Mouse (Mus musculus) left cerebral cortex, postnatal 4 days (tissue): ENCODE measurements around the gene Dhx9. TPM values are rescaled to one million over a fixed set of nuclear protein-coding genes. Genes with fewer than 3 reads are reported as not detected.
A peak's percentile ranks its signal among the peaks of the same experiment; 100 is the strongest.
"Not testable (repeated sequence)": the region's sequence is repeated elsewhere in the genome, so short reads cannot be mapped to it uniquely, and the experiment has no call there.

Experiments
- DNase-seq: peaks from one replicate; pipeline ENCODE4 v3.0.0-alpha.2; 2022
- intact Hi-C: fragments of 180-260 bp; cut with DNase I; formaldehyde crosslinking; loops from one replicate; pipeline ENCODE4 v1.15.1; 2025
- total RNA-seq, 2 experiments: library from RNA; stranded (reverse); gene quantifications; 2 replicates each; pipeline ENCODE4 v1.2.3; 2021

Dhx9 gene
- total RNA-seq, 2 experiments from 2014 or later, result 188 to 192 TPM

DNA sequence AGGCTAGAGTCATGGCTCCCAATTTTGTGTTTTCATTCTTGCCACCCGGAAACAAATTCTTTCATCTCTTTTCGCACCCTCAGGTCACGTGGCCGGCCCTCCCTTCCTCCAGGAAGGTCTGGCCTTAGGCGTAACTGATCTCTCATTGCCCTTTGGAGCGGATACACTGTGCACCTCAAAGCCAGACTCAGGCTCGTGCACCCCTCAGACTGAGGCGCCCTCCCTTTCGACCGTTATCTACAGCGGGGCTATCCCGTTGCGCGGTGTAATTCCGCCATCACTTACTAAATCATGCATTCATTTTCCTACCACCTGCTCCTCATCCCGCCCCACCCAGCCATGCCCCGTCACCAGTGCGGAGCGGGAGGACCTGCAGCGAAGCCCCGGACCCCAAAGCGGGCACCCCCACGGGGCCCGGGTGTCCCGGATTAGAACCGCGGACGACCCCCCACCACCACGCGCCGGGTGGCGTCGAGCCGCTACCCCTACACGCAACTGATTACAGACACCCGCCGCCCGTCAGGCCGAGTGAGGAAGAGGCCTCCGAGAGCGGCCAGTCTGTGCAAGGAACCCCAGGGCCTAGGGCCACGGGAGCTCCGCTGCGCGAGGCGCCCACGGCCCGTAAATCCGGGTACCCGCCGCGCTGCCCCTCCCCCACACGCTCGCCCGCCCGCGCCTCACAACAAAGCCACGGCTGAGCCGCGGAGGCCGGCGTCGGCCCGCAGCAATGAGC lies 527 bp downstream of the Dhx9 start:
- no peak for DNase-seq
- intact Hi-C loops, result loop anchor here (10.0 kb wide), 1 partner anchor 258 kb away; the partner anchor contains the start of genes Rgs16 and Rnasel

DNA sequence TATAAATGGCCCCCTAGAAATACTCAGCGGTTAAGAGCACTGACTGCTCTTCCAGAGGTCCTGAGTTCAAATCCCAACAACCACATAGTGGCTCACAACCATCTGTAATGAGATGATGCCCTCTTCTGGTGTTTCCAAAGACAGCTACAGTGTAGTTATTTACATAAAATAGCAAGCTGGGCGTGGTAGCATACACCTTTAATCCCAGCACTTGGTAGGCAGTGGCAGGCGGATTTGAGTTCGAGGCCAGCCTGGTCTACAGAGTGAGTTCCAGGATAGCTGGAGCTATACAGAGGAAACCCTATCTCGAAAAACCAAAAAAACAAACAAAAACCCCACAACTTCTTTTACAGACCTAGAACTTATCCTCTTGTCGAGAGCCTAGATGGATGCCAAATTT lies 1.3 kb downstream of the Dhx9 start:
- intact Hi-C loops, result loop anchor here (10.0 kb wide), 1 partner anchor 259 kb away; the partner anchor contains the start of genes Rgs16 and Rnasel
- DNase-seq, result not testable (repeated sequence)

DNA sequence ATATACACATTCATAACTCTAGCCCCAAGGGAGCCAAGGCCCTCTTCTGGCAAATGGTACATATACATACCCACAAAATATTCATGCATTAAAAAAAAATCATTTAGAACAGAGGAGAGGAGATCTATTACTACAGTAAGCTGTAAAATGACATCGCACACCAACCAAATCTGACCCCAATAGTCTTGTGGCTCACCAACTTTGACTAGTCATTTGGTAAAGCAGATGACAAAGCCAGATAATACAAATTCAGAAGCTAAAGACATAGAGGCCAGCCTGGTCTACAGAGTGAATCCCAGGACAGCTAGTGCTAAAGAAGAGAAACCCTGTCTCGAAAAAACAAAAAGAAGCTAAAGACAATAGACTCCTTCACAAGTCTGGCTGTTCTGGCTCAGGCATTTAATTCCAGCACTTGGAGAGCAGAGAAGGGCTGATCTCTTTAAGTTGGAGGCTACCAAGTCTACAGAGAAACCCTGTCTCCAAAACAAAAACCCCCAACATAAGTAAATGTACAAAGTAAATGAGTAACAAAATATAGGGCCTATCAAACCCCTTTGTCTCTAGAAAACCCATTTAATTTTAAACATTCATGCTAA lies 2.2 kb downstream of the Dhx9 start:
- intact Hi-C loops, result loop anchor here (10.0 kb wide), 1 partner anchor 260 kb away; the partner anchor contains the start of genes Rgs16 and Rnasel
- DNase-seq, result no peak

DNA sequence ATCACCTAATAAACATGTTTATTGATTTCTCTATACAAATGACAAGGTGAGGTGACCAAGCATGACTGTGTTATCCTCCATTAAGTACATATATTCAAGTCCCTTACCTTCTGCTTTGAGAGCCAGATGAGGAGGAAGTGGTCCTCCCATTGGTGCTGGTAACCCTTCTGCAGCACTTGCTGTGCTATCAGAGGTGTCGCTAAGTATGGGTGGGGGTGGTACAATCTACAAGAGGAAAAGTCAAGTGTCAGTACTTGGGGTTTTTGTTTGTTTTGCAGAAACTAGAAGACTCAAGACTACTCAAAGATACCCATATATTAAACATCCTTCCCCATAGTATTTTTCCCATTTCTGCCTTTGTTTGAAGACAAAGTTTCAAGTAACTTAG lies 6.4 kb downstream of the Dhx9 start:
- intact Hi-C loops, result loop anchor here (10.0 kb wide), 1 partner anchor 264 kb away; the partner anchor contains the start of genes Rgs16 and Rnasel

DNA sequence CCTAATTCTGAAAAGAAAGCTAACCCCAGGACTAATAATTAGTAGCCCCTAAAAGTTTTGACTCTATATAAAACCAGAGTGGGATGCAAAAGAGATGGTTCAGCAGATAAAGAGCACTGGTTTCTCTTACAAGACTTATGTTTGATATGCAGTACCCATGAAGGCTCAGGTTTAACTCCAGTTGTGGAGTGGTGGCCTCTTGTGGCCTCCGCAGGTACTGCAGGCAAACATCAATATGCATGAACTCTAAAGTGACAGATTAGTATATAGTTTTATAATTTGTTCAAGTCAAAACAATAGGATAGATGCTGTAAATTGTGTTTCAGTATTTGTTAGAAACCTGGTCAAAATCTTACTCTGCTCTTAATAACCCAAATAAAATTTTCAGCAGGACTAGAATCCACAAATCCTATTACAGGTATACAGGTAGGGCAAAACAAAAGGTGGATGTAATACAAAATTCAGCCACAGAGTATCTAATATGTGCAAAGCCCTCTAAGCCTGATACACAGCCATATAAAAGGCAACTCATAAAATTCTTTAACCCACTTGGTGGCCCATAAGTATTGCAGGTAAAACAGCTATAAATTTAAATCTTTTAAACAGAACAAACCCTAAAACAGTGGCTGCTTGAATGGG lies 7.0 kb downstream of the Dhx9 start:
- intact Hi-C loops, result loop anchor here (10.0 kb wide), 1 partner anchor 264 kb away; the partner anchor contains the start of genes Rgs16 and Rnasel
- peak; percentile 68 for DNase-seq

More for the DNA sequence above, 6.4 kb downstream of the Dhx9 start:
- no peak for DNase-seq

DNA sequence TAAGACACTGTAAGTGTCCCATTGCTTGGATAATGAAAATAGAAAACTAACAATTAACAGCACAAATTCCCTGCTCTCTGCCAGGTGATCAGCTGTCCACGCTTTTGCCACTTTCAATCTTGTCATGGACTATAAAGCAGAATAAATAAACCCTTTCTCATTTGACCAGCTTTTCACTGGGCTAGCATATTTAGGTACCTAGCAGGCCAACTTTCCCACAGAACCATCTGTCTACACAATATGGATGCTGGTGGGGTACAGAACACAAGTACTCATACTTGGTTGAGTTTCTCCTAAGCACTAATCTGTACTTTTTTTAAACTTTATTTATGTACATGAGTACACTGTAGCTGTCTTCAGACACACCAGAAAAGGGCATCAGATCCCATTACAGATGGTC lies 8.2 kb downstream of the Dhx9 start:
- intact Hi-C loops, result loop anchor here (10.0 kb wide), 1 partner anchor 1694 kb away; no protein-coding TSS in a partner anchor
- DNase-seq, result no peak

DNA sequence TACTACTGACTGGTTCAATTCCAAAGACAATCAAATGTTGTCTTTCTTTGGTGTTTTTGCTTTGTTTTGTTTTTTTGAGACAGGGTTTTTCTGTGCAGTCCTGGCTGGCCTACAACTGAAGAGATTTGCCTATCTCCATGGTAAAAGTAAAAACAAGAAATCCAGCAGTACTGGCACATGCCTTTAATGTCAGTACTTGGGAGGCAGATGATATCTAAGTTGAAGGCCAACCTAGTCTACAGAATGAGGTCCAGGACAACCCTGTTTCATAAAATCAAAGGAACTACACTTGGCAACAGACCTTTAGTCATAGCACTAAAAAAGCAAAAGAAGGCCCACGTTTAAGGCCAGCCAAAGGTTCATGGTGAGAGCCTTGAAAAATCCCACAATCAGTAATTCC lies 25.7 kb downstream of the Dhx9 start:
- intact Hi-C loops, result no loop called here
- no peak for DNase-seq

DNA sequence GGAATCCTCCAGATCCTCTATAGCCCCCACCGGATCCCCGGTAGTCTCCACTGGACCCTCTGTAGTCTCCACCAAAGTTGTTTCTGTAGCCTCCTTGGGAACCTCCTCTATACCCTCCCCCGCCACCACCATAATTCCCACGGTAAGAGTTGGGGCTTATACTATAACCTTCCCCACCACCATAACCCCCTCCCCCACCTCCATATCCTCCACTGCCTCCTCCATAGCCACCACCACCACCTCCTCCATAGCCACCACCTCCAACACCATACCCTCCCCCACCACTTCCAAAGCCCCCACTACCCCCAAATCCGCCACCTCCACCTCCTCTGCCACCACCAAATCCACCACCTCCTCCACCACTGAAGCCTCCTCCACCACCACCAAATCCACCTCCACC lies 31.3 kb downstream of the Dhx9 start:
- intact Hi-C loops, result no loop called here
- no peak for DNase-seq

DNA sequence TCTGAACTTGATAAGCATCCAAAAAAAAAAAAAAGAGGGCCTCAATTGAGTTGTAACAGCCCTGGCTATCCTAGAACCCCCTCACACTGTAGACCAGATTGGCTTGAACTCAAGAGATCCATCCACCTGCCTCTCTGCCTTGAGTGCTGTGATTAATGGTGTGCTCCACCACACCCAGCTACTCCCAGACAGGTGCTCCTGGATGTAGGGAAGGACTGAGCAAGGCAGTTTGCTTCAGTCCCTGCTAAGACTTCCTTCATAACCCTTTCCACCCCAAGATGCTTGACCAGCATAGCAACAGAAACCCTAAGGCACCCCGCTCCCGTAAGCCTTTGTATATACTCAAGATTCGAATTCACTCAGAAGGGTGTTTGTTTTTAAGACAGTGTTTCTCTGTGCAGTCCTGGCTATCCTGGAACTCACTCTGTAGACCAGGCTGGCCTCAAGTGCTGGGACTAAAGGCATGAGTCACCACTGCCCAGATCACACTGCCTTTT lies 34.3 kb downstream of the Dhx9 start:
- no peak for DNase-seq
- intact Hi-C loops, result no loop called here

DNA sequence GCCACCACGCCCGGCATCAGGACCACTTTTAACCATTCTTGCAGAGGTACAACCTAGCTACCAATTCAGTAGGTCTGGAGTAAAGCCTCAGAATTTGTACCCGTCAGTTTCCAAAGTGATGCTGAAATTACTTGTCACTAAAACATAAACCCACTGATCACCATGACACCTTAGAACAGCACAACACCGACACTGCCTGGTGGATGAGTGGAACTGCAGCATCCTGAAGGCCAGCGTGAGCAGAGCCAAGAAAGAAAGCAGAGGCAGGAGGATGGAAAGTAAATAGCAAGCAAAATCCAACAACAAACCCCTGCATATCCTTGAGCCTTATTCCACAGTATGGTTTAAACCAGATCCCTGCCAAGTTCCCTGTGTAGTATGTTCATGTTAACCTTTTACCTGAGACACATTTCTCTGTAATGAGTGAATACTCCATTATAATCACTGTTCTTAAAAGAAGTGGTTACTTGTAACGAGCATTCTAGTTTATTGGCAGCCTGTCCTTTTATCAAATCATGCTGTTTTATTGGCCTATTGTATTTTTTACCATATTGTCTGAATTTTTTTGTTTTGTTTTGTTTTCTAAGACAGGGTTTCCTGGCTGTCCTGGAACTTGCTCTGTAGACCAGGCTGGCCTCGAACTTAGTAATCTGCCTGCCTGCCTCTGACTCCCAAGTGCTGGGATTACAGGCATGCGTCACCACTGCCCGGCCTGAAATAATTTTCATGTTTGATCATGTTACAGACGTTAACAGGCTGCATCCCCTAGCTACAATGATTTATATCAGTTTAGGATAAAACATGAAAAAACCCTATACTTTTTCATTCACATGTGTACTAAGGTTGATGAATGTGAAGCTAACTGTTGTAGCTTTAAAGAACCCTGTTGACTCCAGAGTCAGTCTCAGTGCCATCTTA lies 36.0 kb downstream of the Dhx9 start:
- DNase-seq, result no peak
- intact Hi-C loops, result no loop called here

DNA sequence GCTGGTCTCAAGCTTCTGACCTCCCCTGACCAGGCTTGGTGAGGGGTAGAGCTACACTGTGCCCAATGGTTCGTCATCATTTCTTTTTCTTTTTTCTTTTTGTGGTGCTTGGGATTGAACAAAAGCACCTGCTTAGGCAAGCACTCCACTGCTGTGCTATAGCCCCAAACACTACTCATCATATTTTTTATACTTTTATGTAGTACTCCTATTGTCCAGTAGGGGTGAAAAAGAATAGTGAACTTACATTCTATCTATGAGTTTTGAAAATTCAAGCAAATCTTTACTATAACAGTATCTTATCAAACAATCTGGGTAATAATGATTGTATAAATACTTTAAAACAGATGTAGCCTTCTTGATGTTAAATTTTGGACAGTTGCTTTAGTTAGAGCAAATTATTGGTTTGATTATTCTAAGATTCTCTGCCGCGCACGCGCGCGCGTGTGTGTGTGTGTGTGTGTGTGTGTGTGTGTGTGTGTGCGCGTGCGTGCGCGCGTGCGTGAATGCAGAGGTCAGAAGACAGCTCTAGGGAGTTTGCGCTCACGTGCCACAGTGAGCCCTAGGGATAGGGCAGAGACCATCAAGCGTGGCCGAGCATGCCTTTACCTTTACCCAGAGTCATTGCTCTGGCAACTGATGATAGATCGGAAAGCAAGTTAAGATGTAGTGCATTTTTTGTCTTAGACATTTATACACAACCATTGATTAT lies 41.2 kb downstream of the Dhx9 start:
- DNase-seq, result no peak
- intact Hi-C loops, result no loop called here

DNA sequence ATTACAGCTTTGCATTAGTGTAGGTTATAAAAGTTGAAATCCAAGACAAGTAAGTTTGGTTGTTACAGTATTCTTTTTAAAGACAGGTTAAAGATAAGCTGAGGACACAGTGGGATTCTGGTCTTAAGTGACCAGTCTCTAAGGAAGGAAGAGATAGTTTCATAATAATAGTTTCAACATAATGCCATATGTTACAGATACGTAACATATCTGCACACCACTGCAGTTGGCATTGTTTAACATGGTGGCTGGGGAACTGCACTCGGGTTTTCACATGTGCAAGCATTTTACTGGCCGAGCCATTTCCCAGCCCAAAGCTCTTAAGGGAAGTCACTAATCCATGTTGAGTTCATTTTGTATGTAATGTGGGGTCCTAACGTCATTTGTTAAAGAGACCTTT lies 43.8 kb downstream of the Dhx9 start:
- intact Hi-C loops, result no loop called here
- no peak for DNase-seq

DNA sequence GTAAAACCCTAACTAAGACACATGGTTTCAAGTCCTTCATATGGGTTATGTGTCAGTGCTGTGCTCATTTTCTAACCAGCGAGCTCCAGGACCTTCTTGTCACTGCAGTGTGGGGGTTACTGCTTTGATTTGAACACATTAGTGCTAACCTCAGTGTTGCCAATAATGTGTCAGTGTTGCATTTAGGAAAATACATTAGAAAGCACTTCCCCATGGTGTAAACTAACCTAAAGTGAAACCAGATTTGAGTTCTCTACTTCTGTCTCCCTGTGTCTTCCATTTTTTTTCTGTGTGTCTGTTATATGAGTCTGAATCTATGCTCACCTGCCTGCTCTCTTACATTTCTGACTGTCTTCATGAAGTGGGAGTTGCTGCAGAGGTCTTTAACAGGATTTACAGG lies 44.4 kb downstream of the Dhx9 start:
- intact Hi-C loops, result no loop called here
- DNase-seq, result no peak

DNA sequence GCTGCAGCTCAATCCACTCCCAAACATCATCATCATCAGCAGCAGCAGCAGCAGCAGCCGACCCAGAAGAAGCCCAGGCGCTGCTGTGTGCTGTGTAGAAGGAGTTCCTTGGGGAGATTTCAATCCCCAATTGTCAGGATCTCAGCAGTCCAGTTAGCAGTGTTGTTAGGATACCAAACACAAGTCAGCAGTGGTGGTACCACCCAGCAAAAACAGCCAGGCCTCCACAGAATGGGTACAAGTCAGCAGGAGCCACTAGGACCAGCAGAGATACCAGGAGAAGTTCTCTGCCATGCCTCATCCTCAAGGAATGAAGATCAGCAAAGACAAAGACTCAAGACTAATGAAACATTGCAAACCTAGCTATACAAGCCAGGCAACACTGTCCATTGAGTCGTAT lies 45.8 kb downstream of the Dhx9 start:
- intact Hi-C loops, result no loop called here
- no peak for DNase-seq

DNA sequence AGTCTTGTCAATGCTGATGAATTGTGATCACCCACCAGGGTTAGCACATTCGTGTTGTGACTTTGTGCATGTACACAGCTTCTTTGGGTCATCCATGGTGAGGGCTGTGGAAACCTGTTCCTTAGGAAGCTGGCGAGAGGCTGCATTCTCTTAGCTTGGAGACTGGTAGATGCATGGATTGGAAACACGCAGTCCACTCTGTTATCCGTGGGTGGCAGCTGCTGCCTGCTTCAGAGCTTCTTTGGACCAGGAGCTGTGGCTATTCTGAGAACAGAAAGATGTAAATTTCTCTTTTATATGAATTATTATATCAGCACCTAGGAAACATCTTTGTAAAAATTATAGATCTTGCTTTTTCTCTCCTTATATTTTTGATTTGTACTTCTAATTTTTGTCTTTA lies 46.7 kb downstream of the Dhx9 start:
- intact Hi-C loops, result no loop called here
- DNase-seq, result no peak

DNA sequence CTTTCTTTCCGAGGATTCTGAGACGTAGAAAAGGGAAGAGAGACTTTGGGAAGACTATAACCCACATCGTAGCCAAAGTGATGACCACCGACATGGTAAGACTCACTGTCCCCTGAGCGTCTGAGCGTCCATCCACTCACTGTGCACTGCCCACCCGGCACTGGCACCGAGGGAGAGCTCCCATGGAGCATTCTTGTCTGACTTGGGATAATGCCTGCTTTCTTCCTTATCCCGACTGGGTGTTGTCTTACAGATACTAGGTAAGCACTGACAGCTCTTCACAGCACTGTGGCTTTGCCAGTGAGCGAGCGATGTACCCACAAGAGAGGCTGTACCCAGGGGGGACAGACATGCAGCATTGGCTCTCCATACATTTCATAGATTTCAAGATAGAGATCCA lies 49.9 kb downstream of the Dhx9 start:
- intact Hi-C loops, result no loop called here
- no peak for DNase-seq

DNA sequence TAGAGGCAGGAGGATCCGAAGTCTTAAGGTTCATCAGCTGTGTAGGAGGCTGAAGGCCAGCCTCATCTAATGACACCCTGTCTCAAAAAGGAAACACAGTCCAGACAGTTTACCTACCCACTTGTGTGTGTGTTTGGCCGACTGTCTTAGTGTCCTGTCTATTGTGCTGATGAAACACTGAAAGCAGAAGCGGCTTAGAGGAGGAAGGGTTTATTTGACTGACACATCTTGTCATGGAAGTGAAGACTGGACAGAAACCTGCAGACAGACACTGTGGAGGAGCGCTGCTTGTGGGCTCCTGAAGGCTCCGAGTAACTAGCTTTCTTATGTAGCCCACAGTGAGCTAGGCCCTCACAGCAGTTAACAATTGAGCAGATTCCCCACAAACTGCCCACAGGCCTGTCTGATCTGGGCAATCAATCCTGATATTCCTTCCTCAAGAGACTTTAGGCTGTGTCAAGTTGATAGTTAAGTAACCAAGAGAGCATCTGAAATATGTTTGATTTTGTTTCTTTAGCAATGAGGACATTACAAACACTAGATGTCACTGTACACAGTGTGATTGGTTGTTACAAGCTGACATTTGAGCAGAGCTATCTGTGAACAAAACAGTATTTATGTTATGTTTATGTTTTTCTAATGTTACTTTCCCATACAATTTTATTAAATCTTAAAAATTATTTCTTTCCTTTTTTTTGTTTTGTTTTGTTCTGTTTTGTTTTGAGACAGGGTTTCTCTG lies 53.4 kb downstream of the Dhx9 start:
- no peak for DNase-seq
- intact Hi-C loops, result no loop called here

DNA sequence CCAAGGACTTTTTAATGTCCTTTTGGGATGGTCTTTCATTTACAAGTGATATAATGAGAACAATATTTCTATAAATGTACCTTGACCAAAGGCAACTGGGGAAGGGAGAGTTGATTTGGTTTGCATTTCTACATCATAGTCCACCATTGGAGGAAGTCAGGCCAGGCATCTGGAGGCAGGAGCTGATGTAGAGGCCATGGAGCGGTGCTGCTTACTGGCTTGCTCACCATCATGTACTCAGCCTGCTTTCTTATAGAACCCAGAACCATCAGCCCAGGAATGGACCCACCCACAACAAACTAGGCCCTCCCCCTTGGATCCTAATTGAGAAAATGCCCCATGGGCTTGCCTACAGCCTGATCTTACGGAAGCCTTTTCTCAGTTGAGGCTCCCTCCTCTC lies 55.1 kb downstream of the Dhx9 start:
- intact Hi-C loops, result no loop called here
- DNase-seq, result no peak

DNA sequence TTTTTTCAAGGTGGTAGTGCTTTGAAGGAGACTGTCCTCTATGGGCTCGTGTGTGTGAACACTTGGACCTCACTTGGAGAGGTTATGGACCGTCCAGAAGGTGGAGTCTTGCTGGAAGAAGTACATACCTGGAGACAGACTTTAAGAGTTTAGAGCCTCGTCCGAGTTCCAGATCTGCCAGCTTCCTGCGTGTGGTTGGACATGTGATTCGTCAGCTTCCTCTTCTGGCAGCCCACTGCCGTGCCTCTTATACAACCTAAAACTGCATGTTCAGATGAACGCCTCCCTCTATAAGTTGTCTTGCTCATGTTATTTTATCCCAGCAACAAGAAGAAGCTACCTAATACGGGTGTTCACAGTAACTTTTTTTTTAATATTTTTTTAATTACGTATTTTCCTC lies 55.8 kb downstream of the Dhx9 start:
- intact Hi-C loops, result no loop called here
- DNase-seq, result no peak
